Mouse (Mus musculus): ENCODE measurements at regions not wholly inside any gene's neighbourhood (a gene's known extent, or its start where the extent isn't known, plus 50 kb on each side); places are given as distances from the start of the nearest gene placed in this dataset.

DNA sequence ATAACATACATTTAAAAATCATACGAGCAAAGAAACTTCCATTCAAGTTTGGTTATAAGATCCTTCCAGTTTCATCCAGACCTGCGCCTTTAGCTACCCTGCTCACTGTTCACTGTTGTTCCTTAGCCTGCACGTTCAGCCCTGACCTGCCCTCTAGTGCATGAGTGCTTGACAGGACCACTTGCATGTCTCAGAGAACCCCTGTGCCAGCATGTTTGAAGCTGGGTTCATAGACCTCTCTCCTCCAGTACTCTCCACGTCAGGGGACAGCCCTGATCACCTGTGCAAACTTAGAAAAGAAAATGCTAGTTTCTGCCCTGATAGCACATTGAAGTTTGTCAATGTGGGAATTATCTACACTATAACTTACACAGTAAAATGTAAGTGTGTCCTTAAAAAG lies 81.0 kb upstream of the Trpc3 start:
- Histone ChIP-seq H3K9me3 (replicated peaks; ENCODE audit: low read length) (no peaks in the 10 kb centered on the region), H3K4me2 (ENCODE audit: insufficient read depth, low read depth, poor library complexity, severe bottlenecking) (no peak overlapping the region), H3K79me2 (replicated peaks; ENCODE audit: control insufficient read depth, extremely low read depth, insufficient read depth, poor library complexity, severe bottlenecking) (no peaks in the 10 kb centered on the region), H3K27me3 (replicated peaks) (no peaks in the 10 kb centered on the region), H3K4me1 (ENCODE audit: control insufficient read depth in 1 of 2, insufficient read depth in 2 of 2) (peaks cover 2 to 5% of the 10 kb centered on the region in 2 experiments; a peak in 1 of 4 replicates), H3K9ac (ENCODE audit: insufficient read depth, low read depth) (no peak overlapping the region), H3K36me3 (replicated peaks in 1 of 2; ENCODE audit: control insufficient read depth in 1 of 2, insufficient read depth in 1 of 2, low read length in 1 of 2) (no peaks in the 10 kb centered on the region), H3K27ac (ENCODE audit: insufficient read depth, low read depth) (no peak overlapping the region), H3K4me3 (replicated peaks in 1 of 3; ENCODE audit: low read depth in 2 of 3, low read length in 2 of 3, poor library complexity in 1 of 3) (no peak overlapping the region)
- TF ChIP-seq KAT2A (IDR thresholded peaks at IDR 0.05; ENCODE audit: insufficient replicate concordance, low read length) (no peak), MEF2A (IDR thresholded peaks at IDR 0.05; ENCODE audit: borderline replicate concordance, low read depth, low read length) (no peak), SMC3 (IDR thresholded peaks at IDR 0.05; ENCODE audit: low read depth, low read length) (0 out of 2 replicates have a peak, but pooled peaks have one; percentile 3), RAD21 (IDR thresholded peaks at IDR 0.05; ENCODE audit: low read depth, low read length) (peak; percentile 23), CTCF (conservative IDR thresholded peaks at IDR 0.05 in 1 of 2, IDR thresholded peaks at IDR 0.05 in 1 of 2; ENCODE audit: low read depth in 2 of 2, low read length in 2 of 2) (peak in 1 of 2 experiments; percentile 30; a peak in 1 of 4 replicates), MXI1 (IDR thresholded peaks at IDR 0.05; ENCODE audit: low read depth, low read length) (no peak), MAX (IDR thresholded peaks at IDR 0.05; ENCODE audit: low read length) (no peak), ZC3H11A (IDR thresholded peaks at IDR 0.05; ENCODE audit: low read depth, low read length) (no peak)
- dilution Hi-C loops (cut with MboI; ENCODE audit: extremely low pct_ligation_motif_present, extremely low pct_unique_long_range_greater_than_20kb, low sequenced_read_pairs): no loop called here
- in situ Hi-C loops (cut with MboI; ENCODE audit: low pct_ligation_motif_present, low pct_unique_long_range_greater_than_20kb, low sequenced_read_pairs): no loop called here
- no peak for DNase-seq (ENCODE audit: extremely low read depth)

GRCm38 (mm10) chr3:36774023-36774422 lies 84.1 kb upstream of the Trpc3 start:
- Histone ChIP-seq H3K79me2 (replicated peaks; ENCODE audit: control insufficient read depth, extremely low read depth, insufficient read depth, poor library complexity, severe bottlenecking) (no peaks in the 10 kb centered on the region), H3K4me3 (replicated peaks in 1 of 3; ENCODE audit: low read depth in 2 of 3, low read length in 2 of 3, poor library complexity in 1 of 3) (no peak overlapping the region), H3K9ac (ENCODE audit: insufficient read depth, low read depth) (no peak overlapping the region), H3K4me1 (ENCODE audit: control insufficient read depth in 1 of 2, insufficient read depth in 2 of 2) (peaks cover 4 to 5% of the 10 kb centered on the region in 2 experiments; a peak in 1 of 4 replicates), H3K27me3 (replicated peaks) (no peaks in the 10 kb centered on the region), H3K9me3 (replicated peaks; ENCODE audit: low read length) (no peaks in the 10 kb centered on the region), H3K4me2 (ENCODE audit: insufficient read depth, low read depth, poor library complexity, severe bottlenecking) (no peak overlapping the region), H3K27ac (ENCODE audit: insufficient read depth, low read depth) (no peak overlapping the region), H3K36me3 (replicated peaks in 1 of 2; ENCODE audit: control insufficient read depth in 1 of 2, insufficient read depth in 1 of 2, low read length in 1 of 2) (no peaks in the 10 kb centered on the region)
- DNase-seq (ENCODE audit: extremely low read depth): no peak
- in situ Hi-C loops (cut with MboI; ENCODE audit: low pct_ligation_motif_present, low pct_unique_long_range_greater_than_20kb, low sequenced_read_pairs): no loop called here
- dilution Hi-C loops (cut with MboI; ENCODE audit: extremely low pct_ligation_motif_present, extremely low pct_unique_long_range_greater_than_20kb, low sequenced_read_pairs): no loop called here
- TF ChIP-seq ZNF384 (IDR thresholded peaks at IDR 0.05; ENCODE audit: low read depth, low read length) (no peak), PAX5 (IDR thresholded peaks at IDR 0.05; ENCODE audit: low read length) (no peak), JUN (IDR thresholded peaks at IDR 0.05; ENCODE audit: insufficient read depth, low read depth, low read length) (no peak), E2F4 (IDR thresholded peaks at IDR 0.05; ENCODE audit: insufficient replicate concordance, low read depth, low read length) (no peak), SMC3 (IDR thresholded peaks at IDR 0.05; ENCODE audit: low read depth, low read length) (no peak), SIN3A (IDR thresholded peaks at IDR 0.05; ENCODE audit: low read length) (no peak), ETS1 (conservative IDR thresholded peaks at IDR 0.05; ENCODE audit: low read depth, low read length) (no peak), ZKSCAN1 (IDR thresholded peaks at IDR 0.05; ENCODE audit: borderline replicate concordance, low read depth, low read length) (no peak), CHD2 (IDR thresholded peaks at IDR 0.05; ENCODE audit: low read length) (no peak), ZMIZ1 (IDR thresholded peaks at IDR 0.05; ENCODE audit: low read depth, low read length) (no peak), GABPA (IDR thresholded peaks at IDR 0.05; ENCODE audit: insufficient replicate concordance, low read depth, low read length) (no peak), JUND (conservative IDR thresholded peaks at IDR 0.05; ENCODE audit: low read depth, low read length) (no peak), KAT2A (IDR thresholded peaks at IDR 0.05; ENCODE audit: insufficient replicate concordance, low read length) (no peak), NRF1 (IDR thresholded peaks at IDR 0.05; ENCODE audit: low read depth, low read length) (no peak), ZC3H11A (IDR thresholded peaks at IDR 0.05; ENCODE audit: low read depth, low read length) (no peak), USF1 (IDR thresholded peaks at IDR 0.05; ENCODE audit: low read depth, low read length) (no peak)

Data from CH12.LX (cell line).